Mouse (Mus musculus) megakaryocyte, embryonic 14.5 days (primary cell): ENCODE measurements around the gene Jmjd6.

Experiments
- FLI1 ChIP-seq: IDR thresholded peaks from 2 replicates; pipeline ENCODE4 v1.6.1; 2012; ENCODE audit warnings: low read length, inconsistent platforms, mixed read lengths
- GATA1 ChIP-seq: IDR thresholded peaks from 3 replicates; pipeline ENCODE4 v1.6.1; 2012; ENCODE audit warnings: mixed read lengths, low read length, inconsistent platforms, borderline replicate concordance

- no peak for TF ChIP-seq GATA1
- no peak for TF ChIP-seq FLI1
These were observed 34.3 kb downstream of the Jmjd6 start for GRCm38 (mm10) chr11:116808811-116809395.
